Comparison of ENCODE assay signal across 13 mouse cellular contexts in the genomic region with DNA sequence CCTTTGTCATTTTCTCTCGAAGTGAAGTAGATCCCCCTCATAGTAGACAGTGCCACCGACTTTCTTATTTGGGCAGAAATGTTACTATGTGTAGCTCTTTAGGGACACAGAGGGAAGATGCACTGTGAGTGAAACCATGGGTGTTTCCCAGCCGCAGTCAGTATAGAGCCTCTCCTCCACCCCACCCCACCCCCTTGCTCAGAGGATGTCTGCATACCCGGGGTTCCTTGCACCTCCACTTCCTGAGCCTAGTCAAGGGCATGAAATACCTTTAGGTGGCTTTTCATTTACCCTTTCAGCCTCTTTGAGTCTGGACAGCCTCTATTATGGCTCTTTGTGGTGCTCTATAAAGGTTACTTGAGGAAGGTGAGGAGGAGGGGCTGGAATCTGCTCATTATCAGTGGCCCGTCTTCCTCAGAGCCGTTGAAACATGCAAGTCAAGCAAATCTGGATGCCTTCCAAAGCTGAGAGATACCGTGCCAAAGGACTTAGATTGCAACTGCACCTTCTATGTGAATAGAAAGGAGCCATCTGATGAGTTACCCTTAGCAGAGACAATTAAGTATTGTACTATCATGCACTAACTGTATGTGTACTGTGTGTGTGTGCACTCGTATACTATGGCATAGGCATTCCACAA.
A peak's percentile ranks its signal among the peaks of the same experiment; 100 is the strongest.
DNase-seq lines count a peak whose midpoint lies in the region; ATAC-seq lines count a peak whose summit lies in the region.
"Had no signal": no experiment of that assay in that cellular context is flagged by ENCODE, and none has a peak within 500 bp of the region (broad histone marks: within the 10 kb centered on the region; RNA-seq: fewer than 3 reads in every experiment).

No protein-coding gene starts in this region.

- H3K36me3 ChIP-seq in embryonic facial prominence, embryonic 14.5 days (ENCODE audit: control insufficient read depth, insufficient read depth, low read length), result no peaks in the 10 kb centered on the region
- no peaks in the 10 kb centered on the region for H3K36me3 ChIP-seq in embryonic facial prominence, embryonic 10.5 days (replicated peaks)
- H3K36me3 ChIP-seq in hindbrain, embryonic 14.5 days (replicated peaks; ENCODE audit: control insufficient read depth, insufficient read depth), result no peaks in the 10 kb centered on the region
- H3K36me3 ChIP-seq: liver, embryonic 13.5 days; midbrain, embryonic 12.5 days had no signal

- no peak overlapping the region for H3K4me2 ChIP-seq in embryonic facial prominence, embryonic 14.5 days (ENCODE audit: low read depth, low read length)
- no peak overlapping the region for H3K4me2 ChIP-seq in hindbrain, embryonic 14.5 days (replicated peaks)
- H3K4me2 ChIP-seq: liver, embryonic 13.5 days; midbrain, embryonic 12.5 days had no signal

- WGBS in embryonic facial prominence, embryonic 14.5 days, result 65% methylated on average over 8 of the region's 8 CpGs
- 77% methylated on average over 8 of the region's 8 CpGs for WGBS in embryonic facial prominence, embryonic 10.5 days
- WGBS in hindbrain, embryonic 14.5 days, result 71% methylated on average over 8 of the region's 8 CpGs

- no peaks in the 10 kb centered on the region for H3K27me3 ChIP-seq in embryonic facial prominence, embryonic 14.5 days (replicated peaks; ENCODE audit: control insufficient read depth, insufficient read depth, low read length)
- no peaks in the 10 kb centered on the region for H3K27me3 ChIP-seq in embryonic facial prominence, embryonic 10.5 days (replicated peaks; ENCODE audit: low read depth, poor library complexity, severe bottlenecking)
- H3K27me3 ChIP-seq in hindbrain, embryonic 14.5 days (ENCODE audit: control insufficient read depth, insufficient read depth, low read length), result no peaks in the 10 kb centered on the region
- H3K27me3 ChIP-seq: liver, embryonic 13.5 days; midbrain, embryonic 12.5 days had no signal

- peak; percentile 51 for DNase-seq in embryonic facial prominence, embryonic 14.5 days (ENCODE audit: low spot score)
- no peak for DNase-seq in embryonic facial prominence, embryonic 10.5 days (ENCODE audit: low spot score)
- peak; percentile 2 to 16 for DNase-seq in kidney, postnatal 36 days
- DNase-seq in kidney, adult 18-20 months, result no peak
- DNase-seq in urinary bladder, postnatal 14 days (ENCODE audit: low spot score), result peak; percentile 8
- no peak for DNase-seq in urinary bladder, adult 2 months (ENCODE audit: low spot score)
- DNase-seq in hindbrain, embryonic 14.5 days (ENCODE audit: low spot score), result no peak
- DNase-seq: liver, embryonic 13.5 days; right cerebral cortex, adult 18-20 months; thymus, postnatal 14 days had no signal

- no peak overlapping the region for H3K9ac ChIP-seq in embryonic facial prominence, embryonic 14.5 days (ENCODE audit: low read depth, low read length)
- H3K9ac ChIP-seq in hindbrain, embryonic 14.5 days, result no peak overlapping the region
- H3K9ac ChIP-seq: liver, embryonic 13.5 days; midbrain, embryonic 12.5 days had no signal

- H3K4me1 ChIP-seq in embryonic facial prominence, embryonic 14.5 days (ENCODE audit: control insufficient read depth, insufficient read depth, low read length), result 0 out of 2 replicates have a peak, but pooled peaks cover 3% of the 10 kb centered on the region
- H3K4me1 ChIP-seq in embryonic facial prominence, embryonic 10.5 days, result peaks cover 3% of the 10 kb centered on the region; the same call in 1 of the 2 replicates
- no peaks in the 10 kb centered on the region for H3K4me1 ChIP-seq in hindbrain, embryonic 14.5 days (replicated peaks; ENCODE audit: control insufficient read depth, insufficient read depth, low read length)
- H3K4me1 ChIP-seq: liver, embryonic 13.5 days; midbrain, embryonic 12.5 days had no signal

- H3K4me3 ChIP-seq in embryonic facial prominence, embryonic 14.5 days (ENCODE audit: low read depth, low read length), result no peak overlapping the region
- no peak overlapping the region for H3K4me3 ChIP-seq in embryonic facial prominence, embryonic 10.5 days
- no peak overlapping the region for H3K4me3 ChIP-seq in hindbrain, embryonic 14.5 days (replicated peaks; ENCODE audit: low read length)
- H3K4me3 ChIP-seq: left cerebral cortex, adult 2 months; liver, embryonic 13.5 days; midbrain, embryonic 12.5 days had no signal

- H3K9me3 ChIP-seq in embryonic facial prominence, embryonic 14.5 days (ENCODE audit: control insufficient read depth, low read length), result 0 out of 2 replicates have a peak, but pooled peaks cover 4% of the 10 kb centered on the region
- H3K9me3 ChIP-seq in embryonic facial prominence, embryonic 10.5 days, result no peaks in the 10 kb centered on the region
- H3K9me3 ChIP-seq in hindbrain, embryonic 14.5 days (ENCODE audit: control insufficient read depth, low read length), result no peaks in the 10 kb centered on the region
- H3K9me3 ChIP-seq: liver, embryonic 13.5 days; midbrain, embryonic 12.5 days had no signal

- ATAC-seq in embryonic facial prominence, embryonic 14.5 days (ENCODE audit: low read depth), result no peak
- no peak for ATAC-seq in hindbrain, embryonic 14.5 days (ENCODE audit: low FRiP score)
- ATAC-seq: hindbrain, embryonic 16.5 days had no signal

- no peak overlapping the region for H3K27ac ChIP-seq in embryonic facial prominence, embryonic 14.5 days (replicated peaks; ENCODE audit: low read depth, low read length)
- no peak overlapping the region for H3K27ac ChIP-seq in embryonic facial prominence, embryonic 10.5 days (replicated peaks)
- no peak overlapping the region for H3K27ac ChIP-seq in hindbrain, embryonic 14.5 days
- H3K27ac ChIP-seq: left cerebral cortex, adult 2 months; liver, embryonic 13.5 days; midbrain, embryonic 12.5 days had no signal

Comparison
In these comparisons a context has a peak if more than half of its experiments do, and no peak if none do; other contexts are left out.
1. DNase-seq: peak in embryonic facial prominence, embryonic 14.5 days (single experiment), kidney, postnatal 36 days (2 of 2) and urinary bladder, postnatal 14 days (single experiment); none in embryonic facial prominence, embryonic 10.5 days (single experiment), kidney, adult 18-20 months (single experiment), urinary bladder, adult 2 months (single experiment) and hindbrain, embryonic 14.5 days (single experiment).